Mouse (Mus musculus): ENCODE results near the gene Palm.

GRCm38 (mm10) chr10:79831583-79831982 is 38.2 kb downstream of the Palm start:
- TF ChIP-seq CTCF (IDR thresholded peaks at IDR 0.05) (no peak), EP300 (IDR thresholded peaks at IDR 0.05) (no peak)

Measured in lung, postnatal 0 days (tissue).